9 mouse cellular contexts compared by ENCODE assay signal in the genomic region with DNA sequence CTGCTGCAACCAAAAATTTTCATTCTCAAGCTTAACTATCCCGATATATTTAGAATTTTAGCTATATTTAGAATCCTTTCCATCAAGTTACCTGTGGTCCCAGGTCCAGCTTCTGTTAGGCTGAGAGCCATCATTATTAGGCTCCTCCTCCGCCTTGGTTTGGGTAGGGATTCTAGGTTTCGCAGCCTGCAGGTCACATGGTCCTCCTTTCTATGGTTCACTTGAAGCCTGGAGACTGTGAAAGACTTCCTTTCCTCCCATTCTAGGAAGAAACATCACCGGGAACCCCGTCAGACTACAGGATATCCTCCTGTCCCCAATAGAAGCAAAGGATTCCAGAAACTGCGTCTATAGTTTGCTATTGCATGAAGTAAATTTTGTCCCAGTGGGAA. TPM values are rescaled to one million over a fixed set of nuclear protein-coding genes. Genes with fewer than 3 reads are reported as not detected.
DNase-seq lines count a peak whose midpoint lies in the region; ATAC-seq and TF ChIP-seq lines count a peak whose summit lies in the region.
"Had no signal": no experiment of that assay in that cellular context is flagged by ENCODE, and none has a peak within 500 bp of the region (broad histone marks: within the 10 kb centered on the region; RNA-seq: fewer than 3 reads in every experiment).

No protein-coding gene starts in this region.

- TF ChIP-seq POLR2A in heart, adult 2 months (IDR thresholded peaks at IDR 0.05; ENCODE audit: insufficient read depth, low read depth, low read length), result no peak

- no peak for TF ChIP-seq CTCF in heart, adult 2 months (IDR thresholded peaks at IDR 0.05)

- WGBS in heart, adult 2 months, result 50% methylated on average over 6 of the region's 6 CpGs
- WGBS in embryonic facial prominence, embryonic 12.5 days, result 68% methylated on average over 6 of the region's 6 CpGs
- WGBS in hindbrain, embryonic 11.5 days, result 71% methylated on average over 6 of the region's 6 CpGs
- WGBS in liver, embryonic 16.5 days (ENCODE audit: insufficient replicate concordance), result 49% methylated on average over 6 of the region's 6 CpGs

- H3K36me3 ChIP-seq in heart, adult 2 months (ENCODE audit: control insufficient read depth, insufficient read depth, low read length), result no peaks in the 10 kb centered on the region
- no peaks in the 10 kb centered on the region for H3K36me3 ChIP-seq in embryonic facial prominence, embryonic 12.5 days
- H3K36me3 ChIP-seq in hindbrain, embryonic 11.5 days (ENCODE audit: control insufficient read depth, insufficient read depth, low read length), result no peaks in the 10 kb centered on the region
- H3K36me3 ChIP-seq in liver, embryonic 16.5 days (ENCODE audit: control insufficient read depth, insufficient read depth), result no peaks in the 10 kb centered on the region

- H3K79me2 ChIP-seq in heart, adult 2 months (replicated peaks; ENCODE audit: control insufficient read depth, insufficient read depth, low read length), result no peaks in the 10 kb centered on the region

- peak in 1 of 2 experiments; percentile 10 for DNase-seq in heart, adult 2 months
- no peak for DNase-seq in heart, postnatal 25 days (ENCODE audit: low spot score)
- peak; percentile 30 for DNase-seq in hindbrain, embryonic 11.5 days (ENCODE audit: low spot score)
- DNase-seq in spleen, postnatal 10 days (ENCODE audit: low spot score in 2 of 2), result no peak
- no peak for DNase-seq in thymus, adult 18-20 months

- intact Hi-C loops in heart, adult 2 months (cut with DNase I), result loop anchor here (5.0 kb wide), 1 partner anchor 440 kb away; the partner anchor contains the start of gene Traf3ip2
- intact Hi-C loops in heart, postnatal 25 days (cut with DNase I), result loop anchor here (5.0 kb wide), 3 partner anchors 195 to 560 kb away; partner anchors contain the start of genes Fyn and Rev3l

- H3K27ac ChIP-seq in heart, adult 2 months, result peak overlapping the region; percentile 70
- peak overlapping the region; percentile 87 for H3K27ac ChIP-seq in embryonic facial prominence, embryonic 12.5 days
- peak overlapping the region; percentile 64 for H3K27ac ChIP-seq in hindbrain, embryonic 11.5 days (ENCODE audit: low read depth, low read length)
- no peak overlapping the region for H3K27ac ChIP-seq in liver, embryonic 16.5 days (ENCODE audit: low read length)

- no peak for TF ChIP-seq EP300 in heart, adult 2 months (IDR thresholded peaks at IDR 0.05; ENCODE audit: insufficient read depth, low read depth, low read length)

- no peak overlapping the region for H3K9ac ChIP-seq in heart, adult 2 months (ENCODE audit: low read depth, low read length)
- H3K9ac ChIP-seq in embryonic facial prominence, embryonic 12.5 days, result no peak overlapping the region
- H3K9ac ChIP-seq in hindbrain, embryonic 11.5 days (ENCODE audit: low read depth, low read length), result no peak overlapping the region
- H3K9ac ChIP-seq in liver, embryonic 16.5 days (ENCODE audit: low read depth, low read length), result no peak overlapping the region

- no peak for ATAC-seq in embryonic facial prominence, embryonic 12.5 days (ENCODE audit: insufficient number of reproducible peaks, insufficient read depth, low FRiP score, low TSS enrichment)
- no peak for ATAC-seq in hindbrain, embryonic 11.5 days (ENCODE audit: low FRiP score)
- ATAC-seq in liver, embryonic 16.5 days (ENCODE audit: low read depth), result no peak
- no peak for ATAC-seq in erythroblast, adult 5-6 weeks (replicated peaks; ENCODE audit: low FRiP score, poor library complexity, severe bottlenecking)

- H3K4me3 ChIP-seq in heart, adult 2 months, result peak overlapping the region; percentile 58
- no peak overlapping the region for H3K4me3 ChIP-seq in embryonic facial prominence, embryonic 12.5 days
- no peak overlapping the region for H3K4me3 ChIP-seq in hindbrain, embryonic 11.5 days (ENCODE audit: low read depth, low read length)
- H3K4me3 ChIP-seq in liver, embryonic 16.5 days (ENCODE audit: low read depth, low read length), result no peak overlapping the region

- peak overlapping the region; percentile 48 for H3K4me2 ChIP-seq in embryonic facial prominence, embryonic 12.5 days (replicated peaks)
- H3K4me2 ChIP-seq in hindbrain, embryonic 11.5 days (replicated peaks; ENCODE audit: low read depth, low read length), result no peak overlapping the region
- H3K4me2 ChIP-seq in liver, embryonic 16.5 days (ENCODE audit: low read depth, low read length), result 0 out of 2 replicates have a peak overlapping the region, but pooled peaks have one; percentile 11

- peaks cover 6% of the 10 kb centered on the region for H3K4me1 ChIP-seq in heart, adult 2 months (ENCODE audit: control insufficient read depth, insufficient read depth, low read length)
- peaks cover 33% of the 10 kb centered on the region for H3K4me1 ChIP-seq in embryonic facial prominence, embryonic 12.5 days
- H3K4me1 ChIP-seq in hindbrain, embryonic 11.5 days (replicated peaks; ENCODE audit: control insufficient read depth, insufficient read depth, low read length), result peaks cover 5% of the 10 kb centered on the region; the same call in 1 of the 2 replicates
- H3K4me1 ChIP-seq in liver, embryonic 16.5 days (ENCODE audit: control insufficient read depth, low read depth, low read length), result peaks cover 18% of the 10 kb centered on the region

- no peaks in the 10 kb centered on the region for H3K9me3 ChIP-seq in embryonic facial prominence, embryonic 12.5 days
- no peaks in the 10 kb centered on the region for H3K9me3 ChIP-seq in hindbrain, embryonic 11.5 days (ENCODE audit: control insufficient read depth, low read length)
- no peaks in the 10 kb centered on the region for H3K9me3 ChIP-seq in liver, embryonic 16.5 days (replicated peaks; ENCODE audit: control insufficient read depth, low read length)

- H3K27me3 ChIP-seq in heart, adult 2 months (ENCODE audit: control insufficient read depth, insufficient read depth, low read length), result no peaks in the 10 kb centered on the region
- H3K27me3 ChIP-seq in embryonic facial prominence, embryonic 12.5 days, result no peaks in the 10 kb centered on the region
- H3K27me3 ChIP-seq in hindbrain, embryonic 11.5 days (ENCODE audit: control insufficient read depth, insufficient read depth, low read length), result no peaks in the 10 kb centered on the region
- H3K27me3 ChIP-seq in liver, embryonic 16.5 days (ENCODE audit: control insufficient read depth, insufficient read depth, low read depth, low read length), result no peaks in the 10 kb centered on the region; the same call in 1 of the 2 replicates

RNA-seq across cellular contexts. Expression of gene Ccn6, which starts 8.9 kb away (rescaled TPM):
- total RNA-seq in heart, adult 2 months (2021), result under 1 TPM in 1 of 2 experiments, not detected in 1; 0.32 TPM
- polyA plus RNA-seq in heart, adult 2 months (2012; rRNA removed), result 0.23 TPM in 1 of 2 replicates, not detected in the other
- not detected for total RNA-seq in heart, postnatal 25 days (2021)
- polyA plus RNA-seq in embryonic facial prominence, embryonic 12.5 days (2016; fragmentation: Nextera tagmentation; extraction: Ambion mirVana), result 0.48 and 0.50 TPM in 2 replicates
- 0.15 and 0.31 TPM in 2 replicates for polyA plus RNA-seq in hindbrain, embryonic 11.5 days (2014; fragmentation: Nextera tagmentation; extraction: Ambion mirVana)
- not detected in 2 replicates for polyA plus RNA-seq in liver, embryonic 16.5 days (2015; fragmentation: Nextera tagmentation; extraction: Ambion mirVana)
- total RNA-seq in erythroblast, adult 5-6 weeks (2015; ENCODE audit: low replicate concordance), result not detected in 2 replicates
- not detected in 2 replicates for total RNA-seq in erythroblast, adult 5-6 weeks (2017; ENCODE audit: low replicate concordance)
- total RNA-seq: common myeloid progenitor, adult 5-6 weeks had no signal

RNA-seq across cellular contexts. Expression of gene Tube1, which starts 38.8 kb away (rescaled TPM):
- 1 to 10 TPM in 1 of 2 experiments, under 1 TPM in 1; 0.60 to 1.3 TPM for total RNA-seq in heart, adult 2 months (2021)
- 0.79 and 0.80 TPM in 2 replicates for polyA plus RNA-seq in heart, adult 2 months (2012; rRNA removed)
- 1 to 10 TPM in 1 of 2 experiments, under 1 TPM in 1; 0.91 to 1.2 TPM for total RNA-seq in heart, postnatal 25 days (2021)
- polyA plus RNA-seq in embryonic facial prominence, embryonic 12.5 days (2016; fragmentation: Nextera tagmentation; extraction: Ambion mirVana), result 20.1 and 23.4 TPM in 2 replicates
- polyA plus RNA-seq in hindbrain, embryonic 11.5 days (2014; fragmentation: Nextera tagmentation; extraction: Ambion mirVana), result 22.7 and 23.4 TPM in 2 replicates
- 4.0 and 4.6 TPM in 2 replicates for polyA plus RNA-seq in liver, embryonic 16.5 days (2015; fragmentation: Nextera tagmentation; extraction: Ambion mirVana)
- 4.4 and 5.2 TPM in 2 replicates for total RNA-seq in erythroblast, adult 5-6 weeks (2015; ENCODE audit: low replicate concordance)
- total RNA-seq in erythroblast, adult 5-6 weeks (2017; ENCODE audit: low replicate concordance), result 3.1 and 3.6 TPM in 2 replicates

RNA-seq across cellular contexts. Expression of gene Fam229b, which starts 38.8 kb away (rescaled TPM):
- total RNA-seq in heart, adult 2 months (2021), result 1 to 10 TPM; 4.6 to 6.5 TPM
- polyA plus RNA-seq in heart, adult 2 months (2012; rRNA removed), result 3.3 and 5.8 TPM in 2 replicates
- 1 to 10 TPM; 4.4 to 5.0 TPM for total RNA-seq in heart, postnatal 25 days (2021)
- 16.5 TPM in 2 replicates for polyA plus RNA-seq in embryonic facial prominence, embryonic 12.5 days (2016; fragmentation: Nextera tagmentation; extraction: Ambion mirVana)
- polyA plus RNA-seq in hindbrain, embryonic 11.5 days (2014; fragmentation: Nextera tagmentation; extraction: Ambion mirVana), result 14.4 and 20.2 TPM in 2 replicates
- 0.58 TPM in 2 replicates for polyA plus RNA-seq in liver, embryonic 16.5 days (2015; fragmentation: Nextera tagmentation; extraction: Ambion mirVana)
- total RNA-seq in erythroblast, adult 5-6 weeks (2015; ENCODE audit: low replicate concordance), result not detected in 2 replicates
- total RNA-seq in erythroblast, adult 5-6 weeks (2017; ENCODE audit: low replicate concordance), result not detected in 2 replicates
